Mouse (Mus musculus): ENCODE data around the gene Myo18a. TPM values are rescaled to one million over a fixed set of nuclear protein-coding genes. Genes with fewer than 3 reads are reported as not detected.

Gene Myo18a
- total and polyA plus RNA-seq, 2 experiments from 2014 or later = 82.5 to 218 TPM

DNA sequence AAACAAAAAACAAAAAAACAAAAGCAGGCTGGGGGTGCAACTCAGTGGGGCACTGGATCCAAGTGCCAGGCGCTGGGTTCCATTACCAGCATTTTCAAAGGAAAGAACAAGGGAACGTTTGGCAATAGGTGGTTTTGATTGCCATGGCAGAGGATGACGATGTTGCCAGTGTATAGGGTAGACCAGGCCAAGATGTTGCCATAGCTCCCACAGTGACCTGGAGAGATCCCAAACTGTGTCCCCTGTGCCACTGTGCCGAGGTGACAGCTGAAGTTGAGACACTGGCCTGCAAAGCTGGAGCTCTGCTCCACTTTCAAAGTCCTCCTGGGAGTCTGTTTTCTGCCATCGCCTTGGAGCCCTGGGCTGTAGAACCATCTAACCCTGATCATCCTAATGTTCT, 14.1 kb upstream of the Myo18a start:
- Histone ChIP-seq H3K4me1 (ENCODE audit: control insufficient read depth, insufficient read depth) (no peaks in the 10 kb centered on the region), H3K27me3 (ENCODE audit: control insufficient read depth, insufficient read depth, low read length) (no peaks in the 10 kb centered on the region), H3K9me3 (replicated peaks; ENCODE audit: control insufficient read depth, low read length) (no peaks in the 10 kb centered on the region), H3K4me3 (ENCODE audit: low read depth, low read length) (no peak overlapping the region), H3K27ac (ENCODE audit: low read depth) (no peak overlapping the region), H3K36me3 (replicated peaks; ENCODE audit: control insufficient read depth, insufficient read depth, low read length) (no peaks in the 10 kb centered on the region), H3K4me2 (ENCODE audit: low read depth, low read length) (no peak overlapping the region), H3K9ac (replicated peaks; ENCODE audit: low read depth, low read length) (no peak overlapping the region)
- WGBS = 88% methylated on average over 5 of the region's 5 CpGs
- DNase-seq (ENCODE audit: low spot score) = no peak
- no peak for ATAC-seq (ENCODE audit: insufficient read depth, low read depth)
- TF ChIP-seq EP300 (IDR thresholded peaks at IDR 0.05; ENCODE audit: low read depth) (no peak), CTCF (IDR thresholded peaks at IDR 0.05; ENCODE audit: low read depth) (no peak)

GRCm38 (mm10) chr11:77752525-77752924, 10.5 kb upstream of the Myo18a start:
- Histone ChIP-seq H3K9me3 (replicated peaks; ENCODE audit: control insufficient read depth, low read length) (no peaks in the 10 kb centered on the region), H3K27ac (ENCODE audit: low read depth) (no peak overlapping the region), H3K4me3 (ENCODE audit: low read depth, low read length) (no peak overlapping the region), H3K4me1 (ENCODE audit: control insufficient read depth, insufficient read depth) (no peaks in the 10 kb centered on the region), H3K4me2 (ENCODE audit: low read depth, low read length) (no peak overlapping the region), H3K9ac (replicated peaks; ENCODE audit: low read depth, low read length) (no peak overlapping the region), H3K27me3 (ENCODE audit: control insufficient read depth, insufficient read depth, low read length) (no peaks in the 10 kb centered on the region), H3K36me3 (replicated peaks; ENCODE audit: control insufficient read depth, insufficient read depth, low read length) (no peaks in the 10 kb centered on the region)
- DNase-seq (ENCODE audit: low spot score) (no peak), ATAC-seq (ENCODE audit: insufficient read depth, low read depth) (no peak)
- WGBS = 52% methylated on average over 5 of the region's 5 CpGs
- TF ChIP-seq CTCF (IDR thresholded peaks at IDR 0.05; ENCODE audit: low read depth) = no peak
- TF ChIP-seq EP300 (IDR thresholded peaks at IDR 0.05; ENCODE audit: low read depth) = no peak

- ATAC-seq (ENCODE audit: insufficient read depth, low read depth) (no peak), DNase-seq (ENCODE audit: low spot score) (no peak)
- Histone ChIP-seq H3K27me3 (ENCODE audit: control insufficient read depth, insufficient read depth, low read length) (no peaks in the 10 kb centered on the region), H3K27ac (ENCODE audit: low read depth) (no peak overlapping the region), H3K4me2 (ENCODE audit: low read depth, low read length) (no peak overlapping the region), H3K4me3 (ENCODE audit: low read depth, low read length) (no peak overlapping the region), H3K36me3 (replicated peaks; ENCODE audit: control insufficient read depth, insufficient read depth, low read length) (no peaks in the 10 kb centered on the region), H3K4me1 (ENCODE audit: control insufficient read depth, insufficient read depth) (no peaks in the 10 kb centered on the region), H3K9me3 (replicated peaks; ENCODE audit: control insufficient read depth, low read length) (no peaks in the 10 kb centered on the region), H3K9ac (replicated peaks; ENCODE audit: low read depth, low read length) (no peak overlapping the region)
- WGBS = 71% methylated on average over 3 of the region's 3 CpGs
- no peak for TF ChIP-seq CTCF (IDR thresholded peaks at IDR 0.05; ENCODE audit: low read depth)
- no peak for TF ChIP-seq EP300 (IDR thresholded peaks at IDR 0.05; ENCODE audit: low read depth)
Observed at GRCm38 (mm10) chr11:77753469-77753868, 9.6 kb upstream of the Myo18a start.

GRCm38 (mm10) chr11:77760031-77760430, 3.0 kb upstream of the Myo18a start:
- WGBS = 88% methylated on average over 4 of the region's 4 CpGs

DNA sequence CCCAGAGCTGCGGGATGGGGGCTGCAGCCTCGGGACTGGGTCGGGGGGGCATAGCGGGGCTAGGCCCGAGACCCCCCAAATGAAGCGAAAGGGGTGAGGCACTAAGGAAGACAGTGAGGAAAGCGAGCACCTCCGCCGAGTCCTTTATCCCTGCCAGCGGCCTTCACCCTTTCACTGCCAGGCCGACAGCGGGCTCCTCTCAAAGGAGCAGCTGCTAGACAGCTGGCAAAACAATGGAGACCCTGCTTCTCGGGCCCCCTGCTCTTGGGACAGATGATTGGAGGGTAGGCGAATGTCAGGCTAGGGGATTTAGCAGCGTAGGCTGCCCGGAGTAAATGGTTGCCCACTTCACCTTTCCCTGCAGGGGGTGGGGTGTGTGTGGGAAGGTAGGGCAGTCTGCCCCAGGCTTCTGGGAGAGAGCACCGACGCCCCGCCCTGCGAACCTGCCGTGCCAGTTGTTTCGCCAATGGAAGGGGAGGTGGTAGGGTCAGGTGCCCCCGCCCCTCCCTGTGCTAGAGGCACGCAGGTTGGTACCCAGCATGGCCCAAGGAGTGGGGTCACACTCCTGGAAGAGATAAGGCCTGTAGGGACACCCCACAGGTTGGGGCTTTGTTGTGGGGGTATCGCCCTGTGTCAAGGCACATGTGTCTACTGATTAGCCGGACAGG, 761 bp downstream of the Myo18a start:
- Histone ChIP-seq H3K4me1 (ENCODE audit: control insufficient read depth, insufficient read depth) (peaks cover 18% of the 10 kb centered on the region), H3K9me3 (replicated peaks; ENCODE audit: control insufficient read depth, low read length) (no peaks in the 10 kb centered on the region), H3K27ac (ENCODE audit: low read depth) (peak overlapping the region; percentile 88), H3K27me3 (ENCODE audit: control insufficient read depth, insufficient read depth, low read length) (no peaks in the 10 kb centered on the region), H3K4me3 (ENCODE audit: low read depth, low read length) (peak overlapping the region; percentile 93), H3K9ac (replicated peaks; ENCODE audit: low read depth, low read length) (peak overlapping the region; percentile 92), H3K4me2 (ENCODE audit: low read depth, low read length) (peak overlapping the region; percentile 97), H3K36me3 (replicated peaks; ENCODE audit: control insufficient read depth, insufficient read depth, low read length) (no peaks in the 10 kb centered on the region)
- TF ChIP-seq CTCF (IDR thresholded peaks at IDR 0.05; ENCODE audit: low read depth) = no peak
- 0 out of 2 replicates have a peak, but pooled peaks have one; percentile 4 for ATAC-seq (ENCODE audit: insufficient read depth, low read depth)
- DNase-seq (ENCODE audit: low spot score) = no peak
- WGBS = 5% methylated on average over 23 of the region's 26 CpGs

More at GRCm38 (mm10) chr11:77760031-77760430, 3.0 kb upstream of the Myo18a start:
- H3K4me3 ChIP-seq (ENCODE audit: low read depth, low read length) = no peak overlapping the region
- DNase-seq (ENCODE audit: low spot score) (no peak), ATAC-seq (ENCODE audit: insufficient read depth, low read depth) (no peak)
- TF ChIP-seq EP300 (IDR thresholded peaks at IDR 0.05; ENCODE audit: low read depth) (no peak), CTCF (IDR thresholded peaks at IDR 0.05; ENCODE audit: low read depth) (no peak)
- H3K36me3 ChIP-seq (replicated peaks; ENCODE audit: control insufficient read depth, insufficient read depth, low read length) = no peaks in the 10 kb centered on the region
- H3K4me1 ChIP-seq (ENCODE audit: control insufficient read depth, insufficient read depth) = peaks cover 6% of the 10 kb centered on the region
- H3K27me3 ChIP-seq (ENCODE audit: control insufficient read depth, insufficient read depth, low read length) = no peaks in the 10 kb centered on the region
- H3K4me2 ChIP-seq (ENCODE audit: low read depth, low read length) = no peak overlapping the region
- no peak overlapping the region for H3K9ac ChIP-seq (replicated peaks; ENCODE audit: low read depth, low read length)
- no peaks in the 10 kb centered on the region for H3K9me3 ChIP-seq (replicated peaks; ENCODE audit: control insufficient read depth, low read length)
- H3K27ac ChIP-seq (ENCODE audit: low read depth) = no peak overlapping the region

Data from heart, postnatal 0 days (tissue).